Comparison of ENCODE assay signal across 16 mouse cellular contexts in the genomic region with DNA sequence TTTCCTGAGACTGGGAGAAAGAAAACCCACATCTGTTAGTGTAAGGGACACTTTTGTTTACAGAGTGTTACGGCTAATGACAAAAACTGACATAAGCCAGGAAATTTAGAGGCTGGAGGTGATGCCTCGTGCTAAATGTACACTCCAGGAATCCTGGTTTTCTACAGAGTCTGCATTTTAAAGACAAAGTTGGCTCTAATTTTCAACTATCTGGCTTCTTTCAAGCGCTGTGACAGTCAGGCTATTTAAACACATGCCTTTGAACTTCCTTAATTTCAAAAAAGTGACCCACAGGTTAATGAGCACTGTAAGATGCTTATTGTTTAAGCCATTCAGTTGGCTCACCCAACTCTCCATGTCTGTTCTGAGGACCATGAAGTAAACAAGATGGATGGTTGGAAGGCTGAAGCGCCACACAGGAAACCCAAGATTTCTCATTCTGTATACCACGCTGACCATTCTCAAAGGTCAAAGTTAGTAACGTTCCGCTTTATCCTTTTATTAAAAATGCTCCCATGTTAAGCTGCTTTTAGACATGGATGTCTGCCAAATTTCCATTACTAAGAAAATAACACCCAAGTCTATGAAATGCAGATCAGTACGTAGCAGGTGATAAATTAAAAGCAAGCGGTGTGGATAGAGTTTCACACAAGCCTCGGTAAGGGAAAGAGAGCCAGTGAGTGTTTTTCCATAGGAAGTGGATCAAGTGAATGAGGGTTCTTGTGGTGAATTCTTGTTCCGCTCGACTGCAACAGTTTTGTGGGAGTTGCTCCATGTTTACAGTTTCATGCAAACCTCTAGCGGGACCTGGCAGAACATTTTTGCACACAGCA.
DNase-seq lines count a peak whose midpoint lies in the region; ATAC-seq and TF ChIP-seq lines count a peak whose summit lies in the region.
"Had no signal": no experiment of that assay in that cellular context is flagged by ENCODE, and none has a peak within 500 bp of the region (broad histone marks: within the 10 kb centered on the region; RNA-seq: fewer than 3 reads in every experiment).

No protein-coding gene starts in this region.

- H3K36me3 ChIP-seq in limb, embryonic 12.5 days, result no peaks in the 10 kb centered on the region
- no peaks in the 10 kb centered on the region for H3K36me3 ChIP-seq in limb, embryonic 10.5 days
- no peaks in the 10 kb centered on the region for H3K36me3 ChIP-seq in embryonic facial prominence, embryonic 14.5 days (ENCODE audit: control insufficient read depth, insufficient read depth, low read length)
- no peaks in the 10 kb centered on the region for H3K36me3 ChIP-seq in limb, embryonic 14.5 days (ENCODE audit: control insufficient read depth, insufficient read depth, low read length)
- H3K36me3 ChIP-seq: forebrain, embryonic 15.5 days; G1E; hindbrain, embryonic 13.5 days; liver, embryonic 15.5 days; midbrain, embryonic 13.5 days; neural tube, embryonic 13.5 days had no signal

- peak overlapping the region; percentile 80 for H3K27ac ChIP-seq in limb, embryonic 12.5 days
- H3K27ac ChIP-seq in limb, embryonic 10.5 days, result no peak overlapping the region
- peak overlapping the region; percentile 75 for H3K27ac ChIP-seq in embryonic facial prominence, embryonic 14.5 days (replicated peaks; ENCODE audit: low read depth, low read length)
- peak overlapping the region; percentile 63 for H3K27ac ChIP-seq in limb, embryonic 14.5 days (replicated peaks; ENCODE audit: low read depth, low read length)
- H3K27ac ChIP-seq: forebrain, embryonic 15.5 days; hindbrain, embryonic 13.5 days; liver, embryonic 15.5 days; midbrain, embryonic 13.5 days; neural tube, embryonic 13.5 days had no signal

- H3K9me3 ChIP-seq in limb, embryonic 12.5 days, result no peaks in the 10 kb centered on the region
- no peaks in the 10 kb centered on the region for H3K9me3 ChIP-seq in limb, embryonic 10.5 days (replicated peaks)
- H3K9me3 ChIP-seq in embryonic facial prominence, embryonic 14.5 days (ENCODE audit: control insufficient read depth, low read length), result no peaks in the 10 kb centered on the region
- H3K9me3 ChIP-seq in limb, embryonic 14.5 days (ENCODE audit: control insufficient read depth, low read length), result no peaks in the 10 kb centered on the region
- H3K9me3 ChIP-seq: forebrain, embryonic 15.5 days; G1E; hindbrain, embryonic 13.5 days; liver, embryonic 15.5 days; midbrain, embryonic 13.5 days; neural tube, embryonic 13.5 days had no signal

- peak; percentile 28; the same call in 1 of the 2 replicates for ATAC-seq in limb, embryonic 12.5 days (ENCODE audit: insufficient number of reproducible peaks, insufficient read depth, low FRiP score, low TSS enrichment, low read depth)
- ATAC-seq in embryonic facial prominence, embryonic 14.5 days (ENCODE audit: low read depth), result peak; percentile 74
- ATAC-seq in limb, embryonic 14.5 days (ENCODE audit: low FRiP score, low read depth), result peak; percentile 74
- ATAC-seq: activated CD4-positive, CD25-positive, alpha-beta regulatory T cell, adult 4 months; forebrain, embryonic 15.5 days; midbrain, embryonic 13.5 days had no signal

- no peak overlapping the region for H3K4me3 ChIP-seq in limb, embryonic 12.5 days (replicated peaks)
- H3K4me3 ChIP-seq in limb, embryonic 10.5 days, result no peak overlapping the region
- no peak overlapping the region for H3K4me3 ChIP-seq in embryonic facial prominence, embryonic 14.5 days (ENCODE audit: low read depth, low read length)
- no peak overlapping the region for H3K4me3 ChIP-seq in limb, embryonic 14.5 days (replicated peaks; ENCODE audit: low read length)
- H3K4me3 ChIP-seq: forebrain, embryonic 15.5 days; hindbrain, embryonic 13.5 days; liver, embryonic 15.5 days; midbrain, embryonic 13.5 days; neural tube, embryonic 13.5 days had no signal

- H3K4me2 ChIP-seq in limb, embryonic 12.5 days, result no peak overlapping the region
- 0 out of 2 replicates have a peak overlapping the region, but pooled peaks have one; percentile 4 for H3K4me2 ChIP-seq in embryonic facial prominence, embryonic 14.5 days (ENCODE audit: low read depth, low read length)
- 0 out of 2 replicates have a peak overlapping the region, but pooled peaks have one; percentile 3 for H3K4me2 ChIP-seq in limb, embryonic 14.5 days (replicated peaks; ENCODE audit: low read depth, low read length, severe bottlenecking)
- H3K4me2 ChIP-seq: forebrain, embryonic 15.5 days; hindbrain, embryonic 13.5 days; liver, embryonic 15.5 days; midbrain, embryonic 13.5 days; neural tube, embryonic 13.5 days had no signal

- WGBS in limb, embryonic 12.5 days, result 47% methylated on average over 13 of the region's 13 CpGs
- WGBS in limb, embryonic 10.5 days, result 66% methylated on average over 13 of the region's 13 CpGs
- 46% methylated on average over 13 of the region's 13 CpGs for WGBS in embryonic facial prominence, embryonic 14.5 days
- 34% methylated on average over 13 of the region's 13 CpGs for WGBS in limb, embryonic 14.5 days

- no peaks in the 10 kb centered on the region for H3K27me3 ChIP-seq in limb, embryonic 12.5 days
- H3K27me3 ChIP-seq in limb, embryonic 10.5 days (ENCODE audit: low read depth, poor library complexity, severe bottlenecking), result no peaks in the 10 kb centered on the region
- H3K27me3 ChIP-seq in embryonic facial prominence, embryonic 14.5 days (replicated peaks; ENCODE audit: control insufficient read depth, insufficient read depth, low read length), result no peaks in the 10 kb centered on the region
- no peaks in the 10 kb centered on the region for H3K27me3 ChIP-seq in limb, embryonic 14.5 days (ENCODE audit: control insufficient read depth, insufficient read depth, low read length)
- H3K27me3 ChIP-seq: forebrain, embryonic 15.5 days; hindbrain, embryonic 13.5 days; liver, embryonic 15.5 days; midbrain, embryonic 13.5 days; neural tube, embryonic 13.5 days had no signal

- DNase-seq in embryo, embryonic 10.5 days (ENCODE audit: low spot score), result peak; percentile 26
- DNase-seq in embryo, embryonic 11 days, result no peak
- no peak for DNase-seq in limb, embryonic 10.5 days (ENCODE audit: low spot score)
- peak; percentile 84 for DNase-seq in embryonic facial prominence, embryonic 14.5 days (ENCODE audit: low spot score)
- DNase-seq in limb, embryonic 14.5 days (ENCODE audit: low spot score), result peak; percentile 62
- DNase-seq in layer of hippocampus, adult 8-10 months (ENCODE audit: low spot score in 2 of 2), result no peak
- no peak for DNase-seq in spleen, adult 12 weeks (ENCODE audit: low spot score)
- DNase-seq: right cerebral cortex, postnatal 14 days had no signal

- no peak for TF ChIP-seq POLR2A in limb, embryonic 14.5 days (IDR thresholded peaks at IDR 0.05; ENCODE audit: borderline replicate concordance, extremely low read depth, insufficient read depth, insufficient read length)

- no peak overlapping the region for H3K9ac ChIP-seq in limb, embryonic 12.5 days (replicated peaks)
- H3K9ac ChIP-seq in embryonic facial prominence, embryonic 14.5 days (ENCODE audit: low read depth, low read length), result no peak overlapping the region
- H3K9ac ChIP-seq in limb, embryonic 14.5 days (ENCODE audit: low read depth, low read length, severe bottlenecking), result no peak overlapping the region
- H3K9ac ChIP-seq: forebrain, embryonic 15.5 days; hindbrain, embryonic 13.5 days; liver, embryonic 15.5 days; midbrain, embryonic 13.5 days; neural tube, embryonic 13.5 days had no signal

- peaks cover 17% of the 10 kb centered on the region for H3K4me1 ChIP-seq in limb, embryonic 12.5 days (replicated peaks)
- peaks cover 13% of the 10 kb centered on the region for H3K4me1 ChIP-seq in limb, embryonic 10.5 days
- H3K4me1 ChIP-seq in embryonic facial prominence, embryonic 14.5 days (ENCODE audit: control insufficient read depth, insufficient read depth, low read length), result peaks cover 27% of the 10 kb centered on the region
- peaks cover 19% of the 10 kb centered on the region for H3K4me1 ChIP-seq in limb, embryonic 14.5 days (ENCODE audit: control insufficient read depth, insufficient read depth, low read length)
- H3K4me1 ChIP-seq: forebrain, embryonic 15.5 days; hindbrain, embryonic 13.5 days; liver, embryonic 15.5 days had no signal

Comparison
In these comparisons a context has a peak if more than half of its experiments do, and no peak if none do; other contexts are left out.
1. DNase-seq: peak in embryo, embryonic 10.5 days (single experiment), embryonic facial prominence, embryonic 14.5 days (single experiment) and limb, embryonic 14.5 days (single experiment); none in embryo, embryonic 11 days (single experiment), limb, embryonic 10.5 days (single experiment), layer of hippocampus, adult 8-10 months (0 of 2) and spleen, adult 12 weeks (single experiment).
2. Peak in every context shown above with its lines, with median percentiles within 50 percentile points of each other: ATAC-seq.